Mouse (Mus musculus) cerebellum, postnatal 14 days (tissue): ENCODE measurements around the gene Jakmip3.

ENCODE experiments used
- DNase-seq, 2 experiments: peaks; one replicate each; pipeline ENCODE4 v3.0.0; 2021; ENCODE audit warnings: mixed read lengths in 2 of 2

The Jakmip3 gene

DNA sequence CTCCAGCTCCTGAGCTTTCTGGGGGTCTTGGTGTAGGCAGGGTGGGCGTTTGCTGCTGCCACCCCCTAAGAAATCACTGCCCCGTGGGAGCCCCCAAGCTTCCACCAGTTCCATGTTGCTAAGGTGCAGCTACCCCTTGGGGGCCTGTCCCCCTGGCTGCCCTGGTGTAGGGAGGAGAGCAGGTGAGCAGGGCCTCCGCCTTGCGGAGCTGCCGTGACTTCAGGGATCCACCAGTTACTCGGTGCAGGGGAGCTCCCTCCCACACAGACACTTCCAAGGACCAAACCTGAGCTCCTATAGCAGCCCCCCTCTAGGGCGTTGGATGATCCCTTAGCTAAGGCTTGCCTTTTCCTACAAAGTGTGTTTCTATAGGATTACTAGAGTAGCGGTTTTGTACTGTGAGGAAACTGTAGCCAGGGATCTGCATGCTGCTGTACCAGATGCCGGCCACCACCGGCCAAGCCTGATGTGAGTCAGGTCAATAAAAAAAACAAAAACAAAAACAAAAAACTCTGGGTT, 160.8 kb downstream of the Jakmip3 start:
- DNase-seq = peak; percentile 32 to 41

DNA sequence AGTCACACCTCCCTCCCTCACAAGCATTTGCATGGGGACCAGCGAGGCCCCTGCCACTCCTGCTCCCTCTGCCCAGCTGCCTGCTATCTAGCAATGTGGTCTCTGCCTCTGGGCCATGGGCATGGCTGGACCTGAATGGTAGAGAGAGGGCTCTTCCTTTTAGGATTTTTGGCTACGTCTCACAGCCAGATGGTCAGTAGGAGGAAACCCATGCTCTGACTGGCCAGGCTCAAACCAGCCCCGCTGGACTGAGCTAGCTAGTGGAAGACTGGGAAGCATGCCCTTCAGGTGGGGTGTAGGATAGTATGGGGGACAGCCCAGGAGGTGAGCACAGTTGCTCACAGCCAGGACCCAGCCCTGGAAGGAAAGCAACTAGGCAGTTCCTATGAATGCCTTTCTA, 161.3 kb downstream of the Jakmip3 start:
- DNase-seq = peak; percentile 83 to 87

DNA sequence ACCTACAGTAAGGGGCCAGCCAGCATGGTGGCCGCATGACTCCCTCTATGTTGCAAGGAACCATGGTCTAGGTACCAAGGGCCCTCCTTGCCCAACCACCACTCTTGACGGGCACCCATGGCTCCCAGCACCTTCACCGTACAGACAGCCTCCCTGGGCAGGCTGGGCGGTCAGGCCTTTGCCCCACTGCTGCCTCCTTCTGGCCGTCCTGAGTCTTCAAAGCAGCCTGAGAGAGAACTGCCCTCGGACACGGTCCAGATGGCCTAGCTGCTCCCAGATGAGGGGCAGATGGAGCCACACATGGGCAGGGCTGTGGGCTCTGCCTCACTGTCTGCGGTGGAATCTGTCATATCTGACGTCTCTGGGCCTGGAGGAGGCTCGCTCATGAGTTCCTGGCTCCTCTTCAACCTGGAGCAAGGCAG, 163.4 kb downstream of the Jakmip3 start:
- peak; percentile 73 to 78 for DNase-seq

DNA sequence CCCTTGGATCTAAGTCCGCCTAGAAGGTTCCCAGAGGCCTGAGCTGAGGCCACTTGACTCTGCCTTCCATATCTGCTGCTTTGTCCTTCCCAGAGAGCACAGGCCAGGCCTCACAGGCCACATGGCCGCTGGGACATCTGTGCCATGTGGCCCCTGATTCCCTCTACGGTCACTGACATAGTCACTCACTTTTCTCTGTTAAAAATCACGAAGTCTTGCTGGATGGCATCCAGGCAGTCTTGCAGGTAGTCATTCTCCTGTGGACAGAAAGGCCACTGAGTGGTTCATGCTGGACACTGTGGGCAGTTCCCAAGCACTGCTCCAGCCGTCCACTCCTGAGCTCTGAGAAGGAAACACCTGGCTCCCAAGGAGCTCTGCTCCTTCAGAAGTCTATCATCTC, 164.5 kb downstream of the Jakmip3 start:
- peak; percentile 49 to 52 for DNase-seq

DNA sequence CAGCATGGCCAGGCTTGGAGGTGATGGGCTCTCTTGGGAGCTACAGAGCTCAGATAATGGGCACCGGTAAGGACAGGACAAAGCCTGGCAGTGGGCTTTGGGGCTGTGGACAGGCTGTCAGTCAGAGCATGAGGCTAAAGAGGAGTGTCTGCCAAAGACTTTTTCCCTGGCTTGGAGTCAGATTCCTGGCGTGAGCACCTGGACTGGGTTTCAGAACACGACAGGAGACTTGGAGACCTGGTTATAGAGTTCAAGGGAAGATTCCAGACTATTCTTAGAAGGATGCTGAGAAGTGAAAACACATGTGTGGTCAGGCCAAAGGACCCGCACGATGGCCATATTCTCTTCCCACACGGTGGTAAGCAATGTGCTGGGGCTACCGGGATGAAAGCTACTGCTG, 165.2 kb downstream of the Jakmip3 start:
- peak; percentile 92 to 97 for DNase-seq

DNA sequence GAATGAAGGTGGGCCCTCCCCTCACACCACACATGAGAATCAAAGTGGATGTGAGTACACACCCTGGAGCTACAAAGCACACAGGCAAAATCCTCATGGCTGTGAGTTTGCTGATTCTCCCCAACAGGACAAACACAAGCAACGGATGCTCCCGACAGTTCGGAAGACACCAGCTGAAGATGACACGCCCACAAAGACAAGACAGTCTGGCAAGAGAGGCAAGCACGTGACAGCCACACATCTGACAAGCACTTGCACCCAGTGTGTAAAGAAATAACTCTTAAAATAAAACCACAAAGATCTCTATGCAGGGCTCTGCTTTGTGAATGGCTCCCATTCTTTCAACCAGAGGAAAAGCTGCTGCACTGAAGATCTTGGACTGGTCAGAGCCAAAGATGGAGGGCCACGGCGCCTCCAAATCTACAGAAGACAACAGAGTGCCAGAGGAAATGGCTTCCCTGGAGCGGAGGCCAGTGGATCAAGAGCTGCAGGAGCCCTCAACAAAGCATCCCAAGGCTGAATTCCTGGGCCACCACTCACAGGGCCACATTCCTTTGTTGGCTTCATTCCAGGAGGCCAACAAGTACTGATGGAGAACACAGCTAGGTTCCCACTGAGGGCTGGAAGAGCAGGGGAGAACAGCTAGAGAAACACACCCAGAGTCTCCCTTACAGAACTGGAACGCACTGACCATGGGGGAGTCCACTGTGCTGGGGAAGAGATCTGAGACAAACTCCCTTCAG, 167.5 kb downstream of the Jakmip3 start:
- DNase-seq = no peak

DNA sequence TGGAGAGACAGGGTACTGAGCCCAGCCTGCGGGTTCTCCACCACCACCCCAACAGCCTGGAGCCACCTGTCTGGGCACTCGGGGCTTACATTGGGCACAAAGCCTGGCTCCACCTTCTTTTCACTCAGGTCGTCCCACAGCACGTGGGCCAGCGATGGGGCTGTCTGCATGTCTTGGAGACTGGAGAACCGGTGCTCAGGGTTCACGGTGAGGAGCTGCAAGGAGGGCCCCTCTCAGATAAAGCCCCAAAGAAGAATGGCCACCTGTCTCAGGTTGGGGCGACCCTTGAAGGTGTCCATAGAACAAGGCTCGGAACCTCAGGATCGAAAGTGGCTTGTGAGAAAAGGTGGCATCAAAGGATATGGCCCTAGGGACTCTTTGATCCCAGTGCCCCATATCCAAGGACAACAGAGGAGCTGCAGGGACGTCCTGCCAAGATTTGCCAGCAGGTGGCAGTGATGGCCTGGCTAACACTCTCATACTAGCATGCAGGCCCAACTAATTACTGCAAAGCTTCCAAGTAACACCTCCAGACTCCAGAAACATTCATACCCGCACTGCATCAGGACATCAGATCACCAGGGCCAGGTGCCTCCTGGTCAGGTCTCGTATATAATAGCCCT, 178.7 kb downstream of the Jakmip3 start:
- DNase-seq = peak; percentile 95 to 96

DNA sequence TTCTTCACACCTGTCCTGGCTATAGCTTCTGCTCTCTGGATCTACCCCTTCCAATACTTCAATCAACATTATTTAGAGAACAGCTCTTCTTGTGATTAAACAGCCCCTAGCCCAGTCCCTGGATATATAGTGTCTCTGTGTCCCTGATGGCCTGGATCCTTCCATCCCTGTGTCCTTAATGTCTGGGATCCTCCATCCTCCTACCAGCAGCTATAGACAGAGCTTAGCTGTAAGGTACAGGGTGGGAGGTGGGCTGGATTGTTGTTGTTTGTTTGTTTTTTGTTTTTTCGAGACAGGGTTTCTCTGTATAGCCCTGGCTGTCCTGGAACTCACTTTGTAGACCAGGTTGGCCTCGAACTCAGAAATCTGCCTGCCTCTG, 179.2 kb downstream of the Jakmip3 start:
- DNase-seq = no peak

DNA sequence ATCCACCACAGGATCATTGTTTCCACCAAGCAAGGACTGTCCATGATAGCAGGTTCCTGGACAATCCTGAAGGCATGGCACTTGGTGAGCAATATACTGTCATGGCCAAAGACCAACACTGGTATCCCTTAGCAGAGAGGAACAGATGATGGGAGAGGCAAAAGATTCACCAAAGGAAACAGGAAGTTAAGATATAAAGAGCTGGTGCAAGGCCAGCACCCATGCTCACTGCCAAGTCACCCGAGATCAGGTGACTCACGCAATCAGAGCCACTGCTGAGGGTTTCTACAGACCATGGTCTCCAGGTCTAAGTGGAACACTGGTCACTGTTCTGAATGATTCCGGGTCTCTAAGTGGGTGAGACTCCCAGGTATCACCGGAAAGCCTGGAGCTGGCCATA, 185.4 kb downstream of the Jakmip3 start:
- no peak for DNase-seq

DNA sequence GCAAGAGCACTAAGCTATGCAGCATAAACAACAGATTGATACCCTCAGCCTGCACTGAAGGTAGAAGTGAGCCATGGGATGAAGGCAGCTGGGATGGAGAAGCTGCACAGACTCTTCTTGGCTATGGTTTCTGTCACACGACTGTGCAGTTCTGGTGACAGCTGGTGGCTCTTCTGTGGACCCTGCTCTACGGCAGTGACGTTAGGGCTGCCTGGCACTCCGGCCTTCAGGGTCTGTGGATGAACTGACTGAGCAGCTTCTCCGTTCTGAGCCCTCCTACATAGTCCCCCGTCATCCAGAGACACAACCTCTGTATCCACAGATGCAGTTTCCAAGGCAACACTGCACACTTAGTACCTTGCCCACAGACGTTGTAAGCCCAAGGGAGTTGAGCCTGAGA, 186.0 kb downstream of the Jakmip3 start:
- peak in 1 of 2 experiments; percentile 40 for DNase-seq

DNA sequence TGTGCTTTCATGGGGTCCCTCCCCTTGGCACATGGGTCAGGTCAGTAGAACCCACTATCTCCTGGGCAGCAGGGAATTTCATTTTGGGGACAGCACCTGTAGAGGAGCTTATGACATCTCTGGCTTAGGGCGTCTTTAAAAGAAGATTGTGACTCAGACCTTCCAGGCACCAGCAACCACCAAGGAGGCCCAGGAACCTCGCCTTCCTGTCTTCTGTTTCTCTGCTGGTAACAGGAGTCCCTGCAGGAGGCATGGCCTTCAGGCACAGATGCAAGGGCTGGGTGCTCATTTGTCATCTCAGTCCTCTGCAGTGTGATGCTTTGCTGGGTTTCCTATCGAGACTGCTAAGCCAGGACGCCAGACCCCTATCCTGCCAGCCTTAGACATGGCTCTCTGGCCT, 188.5 kb downstream of the Jakmip3 start:
- no peak for DNase-seq

DNA sequence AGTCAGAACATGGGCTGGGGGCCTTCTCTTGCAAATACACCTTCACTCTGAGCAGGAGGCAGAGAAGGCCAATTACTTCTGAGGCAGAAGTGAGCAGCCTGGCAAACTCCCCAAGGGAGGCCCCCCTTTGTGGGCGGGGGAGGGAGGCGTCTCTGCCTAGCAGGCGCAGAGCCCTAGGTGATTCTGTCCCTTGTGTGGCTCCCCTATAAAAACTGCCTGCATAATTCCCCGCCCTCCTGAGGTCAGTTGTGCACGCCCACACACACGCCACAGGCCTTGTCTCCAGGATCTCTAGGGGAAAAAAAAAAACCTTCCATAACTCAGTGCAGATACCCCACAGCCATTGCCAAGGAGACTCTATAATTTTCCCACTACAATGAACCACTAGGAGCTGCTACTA, 189.8 kb downstream of the Jakmip3 start:
- no peak for DNase-seq

DNA sequence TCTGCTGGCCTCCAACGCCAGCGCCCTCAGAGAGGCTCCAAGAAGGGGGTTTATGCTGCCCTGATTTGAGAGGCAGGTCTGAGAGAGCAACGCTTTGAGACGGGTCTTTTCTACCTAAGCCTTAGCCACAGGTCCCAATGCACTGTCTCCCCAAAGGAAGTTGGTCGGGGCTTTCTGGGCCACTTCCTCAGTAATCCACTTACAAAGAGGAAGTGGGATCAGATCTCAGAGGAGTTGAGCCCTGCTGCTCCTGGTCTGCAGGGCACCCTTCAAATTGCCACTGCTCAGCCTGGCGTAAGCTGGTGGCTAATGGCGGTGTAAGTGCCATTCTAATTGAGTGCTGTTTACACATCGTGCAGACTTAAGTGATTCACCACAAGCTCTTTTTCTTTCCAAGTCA, 191.0 kb downstream of the Jakmip3 start:
- DNase-seq = no peak

DNA sequence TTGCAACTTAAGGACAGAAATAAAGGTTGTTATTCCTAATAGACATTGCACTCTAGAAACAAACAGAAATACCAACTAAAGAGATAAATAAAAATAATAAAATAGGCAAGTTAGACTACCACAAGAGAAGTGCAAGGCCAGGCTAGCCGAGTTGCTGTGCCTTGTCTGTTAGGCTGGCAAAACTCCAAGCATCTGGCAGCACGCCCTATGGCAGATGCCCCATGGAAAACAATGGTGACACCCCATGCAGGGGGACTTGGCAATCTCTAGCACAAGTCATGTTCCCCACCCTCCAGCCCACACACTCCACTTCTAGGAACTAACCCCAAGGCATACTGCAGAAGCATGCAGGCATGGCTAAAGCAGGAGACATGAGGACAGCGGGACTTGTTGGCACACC, 192.9 kb downstream of the Jakmip3 start:
- DNase-seq = peak; percentile 87 to 90
